Mouse (Mus musculus) embryonic facial prominence, embryonic 11.5 days (tissue): ENCODE measurements at regions not wholly inside any gene's neighbourhood (a gene's known extent, or its start where the extent isn't known, plus 50 kb on each side); places are given as distances from the start of the nearest gene placed in this dataset.

Experiments
- ATAC-seq: fragments of 200-750 bp; cut with Nextera tagmentation; replicated peaks from 2 replicates; pipeline ENCODE4 v1.8.0; 2017; ENCODE audit warnings: low read depth; ENCODE audit not compliant: insufficient number of reproducible peaks, low FRiP score, low TSS enrichment
- DNase-seq: peaks from one replicate; pipeline ENCODE4 v3.0.0-alpha.2; 2015; ENCODE audit warnings: low spot score
- H3K27ac ChIP-seq: fragments of 300-500 bp; sonication (generic); replicated peaks from 2 replicates; pipeline ENCODE4 v1.5.1; 2014; ENCODE audit warnings: mild to moderate bottlenecking, low read depth, low read length, control low read depth
- H3K27me3 ChIP-seq: fragments of 300-500 bp; sonication (generic); 2 replicates; pipeline ENCODE4 v1.6.1; 2014; ENCODE audit warnings: mild to moderate bottlenecking, low read length, moderate library complexity, mixed read lengths; ENCODE audit not compliant: control insufficient read depth, insufficient read depth
- H3K36me3 ChIP-seq: fragments of 300-500 bp; sonication (generic); replicated peaks from 2 replicates; pipeline ENCODE4 v1.6.1; 2014; ENCODE audit warnings: low read depth, mild to moderate bottlenecking, low read length, moderate library complexity, mixed read lengths; ENCODE audit not compliant: control insufficient read depth, insufficient read depth
- H3K4me1 ChIP-seq: fragments of 300-500 bp; sonication (generic); 2 replicates; pipeline ENCODE4 v1.6.1; 2014; ENCODE audit warnings: low read length, mixed read lengths; ENCODE audit not compliant: control insufficient read depth, insufficient read depth
- H3K4me2 ChIP-seq: fragments of 300-500 bp; sonication (generic); 2 replicates; pipeline ENCODE4 v1.6.1; 2014; ENCODE audit warnings: low read depth, mild to moderate bottlenecking, control low read depth, low read length, moderate library complexity
- H3K4me3 ChIP-seq: fragments of 300-500 bp; sonication (generic); 2 replicates; pipeline ENCODE4 v1.5.1; 2014; ENCODE audit warnings: low read depth, low read length, control low read depth
- H3K9ac ChIP-seq: fragments of 300-500 bp; sonication (generic); replicated peaks from 2 replicates; pipeline ENCODE4 v1.6.1; 2014; ENCODE audit warnings: mild to moderate bottlenecking, control low read depth, low read length
- H3K9me3 ChIP-seq: fragments of 300-500 bp; sonication (generic); replicated peaks from 2 replicates; pipeline ENCODE4 v1.6.1; 2016; ENCODE audit warnings: mild to moderate bottlenecking, low read length, inconsistent platforms, mixed read lengths; ENCODE audit not compliant: control insufficient read depth
- WGBS: fragments of 180-500 bp; shearing (Covaris S2); extraction: QIAGEN DNeasy Blood & Tissue Kit; methylation state at CpG from one replicate; pipeline ENCODE4 v1.1.7; 2014; 5-methylcytosine and 5-hydroxymethylcytosine counted together

DNA sequence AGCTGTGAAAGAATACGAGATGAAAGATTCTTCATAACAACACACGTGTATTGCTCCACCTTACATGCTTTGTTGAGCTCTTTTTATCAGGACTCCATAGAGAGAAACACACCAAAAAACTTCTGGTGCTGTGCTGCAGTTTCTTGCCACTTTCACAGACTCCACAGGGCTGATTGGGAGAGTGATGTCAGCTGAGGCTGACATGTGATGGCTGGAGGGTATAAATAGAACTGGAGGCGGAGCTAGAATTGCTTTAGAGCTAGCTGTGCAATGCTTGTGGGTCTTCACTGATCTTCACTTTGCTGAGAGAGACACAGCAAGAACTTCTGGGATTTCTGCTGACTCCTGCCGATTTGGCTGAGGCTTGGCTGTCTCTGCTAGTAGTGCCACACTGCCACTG, 285.3 kb downstream of the Epha4 start:
- Histone ChIP-seq H3K4me1 (no peaks in the 10 kb centered on the region), H3K27ac (no peak overlapping the region), H3K4me2 (no peak overlapping the region), H3K36me3 (no peaks in the 10 kb centered on the region), H3K9me3 (no peaks in the 10 kb centered on the region), H3K4me3 (no peak overlapping the region), H3K9ac (no peak overlapping the region), H3K27me3 (no peaks in the 10 kb centered on the region)
- ATAC-seq (no peak), DNase-seq (no peak)
- WGBS, result 81% methylated on average over 4 of the region's 4 CpGs

DNA sequence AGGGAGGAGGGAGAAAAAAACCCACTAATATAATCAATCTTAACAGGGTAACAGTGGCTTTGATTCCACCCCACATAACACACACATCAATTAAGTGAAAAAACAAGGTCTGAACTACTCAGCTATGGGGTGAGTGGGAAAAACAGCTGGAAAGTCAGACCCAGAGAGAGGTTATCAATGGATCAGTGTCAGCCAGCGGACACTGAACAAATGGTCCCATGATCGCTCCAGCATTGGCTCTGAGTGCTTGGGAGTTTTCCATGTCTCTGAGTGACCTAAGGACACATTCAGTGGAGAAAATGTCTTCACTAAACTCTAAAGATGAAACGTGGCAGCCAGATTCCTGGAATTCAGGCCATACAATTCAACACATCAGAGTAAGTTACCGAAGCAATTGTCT, 281.9 kb downstream of the Epha4 start:
- no peak overlapping the region for H3K27ac ChIP-seq
- WGBS, result 77% methylated on average over 4 of the region's 4 CpGs
- DNase-seq (no peak), ATAC-seq (no peak)
- H3K4me2 ChIP-seq, result no peak overlapping the region
- H3K4me3 ChIP-seq, result no peak overlapping the region
- no peaks in the 10 kb centered on the region for H3K36me3 ChIP-seq
- no peaks in the 10 kb centered on the region for H3K9me3 ChIP-seq
- H3K9ac ChIP-seq, result no peak overlapping the region
- no peaks in the 10 kb centered on the region for H3K4me1 ChIP-seq
- H3K27me3 ChIP-seq, result no peaks in the 10 kb centered on the region

DNA sequence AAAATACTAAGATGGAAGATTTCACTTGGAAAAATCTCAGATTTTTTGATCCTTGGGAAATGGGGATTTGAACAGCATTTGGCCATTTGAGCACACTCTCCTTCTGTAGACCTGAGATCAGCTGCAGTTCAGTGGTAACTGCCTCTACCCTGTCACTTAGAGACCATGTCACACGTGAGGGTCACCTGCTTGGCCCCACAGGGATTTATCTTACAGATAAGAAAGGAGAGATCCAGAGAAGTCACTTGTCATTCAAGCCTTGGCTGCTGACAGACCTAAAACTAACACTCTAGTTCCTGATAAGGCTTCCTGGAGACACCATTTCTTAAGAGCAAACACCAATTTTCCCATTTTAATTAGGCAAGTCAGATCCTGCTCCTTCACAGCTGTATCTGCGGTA, 270.2 kb downstream of the Epha4 start:
- Histone ChIP-seq H3K4me3 (no peak overlapping the region), H3K4me1 (no peaks in the 10 kb centered on the region), H3K27me3 (no peaks in the 10 kb centered on the region), H3K9me3 (no peaks in the 10 kb centered on the region), H3K4me2 (no peak overlapping the region), H3K36me3 (no peaks in the 10 kb centered on the region), H3K27ac (no peak overlapping the region), H3K9ac (no peak overlapping the region)
- DNase-seq (no peak), ATAC-seq (no peak)
- WGBS, result 34% methylated on average over 2 of the region's 2 CpGs

DNA sequence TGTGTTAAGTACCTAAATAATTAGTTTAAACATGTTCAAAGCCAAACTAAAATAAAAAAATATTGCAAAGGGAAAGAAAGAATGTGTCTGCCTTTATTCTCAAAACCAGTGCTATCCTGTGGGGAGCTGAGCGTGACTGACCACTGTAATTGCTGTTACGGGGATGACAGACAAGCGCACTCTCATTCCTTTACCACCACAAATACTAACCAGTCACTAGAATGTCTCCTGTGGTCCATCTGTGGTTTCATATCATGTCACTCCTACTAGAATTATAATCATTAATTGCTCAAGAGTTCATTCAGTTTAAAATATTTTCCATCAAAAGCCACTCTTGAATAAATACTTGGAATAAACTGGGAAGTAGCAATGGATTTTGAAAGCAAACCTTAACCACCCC, 268.8 kb downstream of the Epha4 start:
- H3K9me3 ChIP-seq, result no peaks in the 10 kb centered on the region
- H3K4me1 ChIP-seq, result no peaks in the 10 kb centered on the region
- no peak overlapping the region for H3K9ac ChIP-seq
- DNase-seq (no peak), ATAC-seq (no peak)
- H3K4me3 ChIP-seq, result no peak overlapping the region
- H3K27me3 ChIP-seq, result no peaks in the 10 kb centered on the region
- no peak overlapping the region for H3K27ac ChIP-seq
- H3K4me2 ChIP-seq, result no peak overlapping the region
- no peaks in the 10 kb centered on the region for H3K36me3 ChIP-seq
- WGBS, result 40% methylated on average over 3 of the region's 3 CpGs

DNA sequence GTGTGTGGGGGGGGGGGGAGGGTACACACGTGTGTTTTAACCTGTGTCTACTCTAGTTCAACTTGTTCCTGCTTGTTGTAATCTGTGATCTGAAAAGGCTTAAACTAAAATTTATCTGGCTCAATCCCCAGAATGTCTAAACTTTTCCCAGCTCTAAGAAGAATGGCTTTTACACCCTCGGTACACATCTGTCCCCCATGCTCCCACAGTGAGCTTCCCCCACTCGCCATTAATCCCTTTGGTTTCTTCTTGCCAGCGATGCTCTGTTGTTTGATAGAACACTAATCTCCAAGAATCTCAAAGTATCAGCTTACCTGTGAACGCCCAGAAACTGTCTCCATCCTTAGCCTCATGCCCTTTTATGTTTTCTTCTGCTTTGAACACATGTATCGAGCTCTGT, 260.6 kb downstream of the Epha4 start:
- H3K4me3 ChIP-seq, result no peak overlapping the region
- no peak overlapping the region for H3K27ac ChIP-seq
- no peaks in the 10 kb centered on the region for H3K9me3 ChIP-seq
- no peak for ATAC-seq
- H3K4me1 ChIP-seq, result no peaks in the 10 kb centered on the region
- H3K4me2 ChIP-seq, result no peak overlapping the region
- 63% methylated on average over 6 of the region's 6 CpGs for WGBS
- no peaks in the 10 kb centered on the region for H3K27me3 ChIP-seq
- H3K36me3 ChIP-seq, result no peaks in the 10 kb centered on the region
- DNase-seq, result no peak
- no peak overlapping the region for H3K9ac ChIP-seq

DNA sequence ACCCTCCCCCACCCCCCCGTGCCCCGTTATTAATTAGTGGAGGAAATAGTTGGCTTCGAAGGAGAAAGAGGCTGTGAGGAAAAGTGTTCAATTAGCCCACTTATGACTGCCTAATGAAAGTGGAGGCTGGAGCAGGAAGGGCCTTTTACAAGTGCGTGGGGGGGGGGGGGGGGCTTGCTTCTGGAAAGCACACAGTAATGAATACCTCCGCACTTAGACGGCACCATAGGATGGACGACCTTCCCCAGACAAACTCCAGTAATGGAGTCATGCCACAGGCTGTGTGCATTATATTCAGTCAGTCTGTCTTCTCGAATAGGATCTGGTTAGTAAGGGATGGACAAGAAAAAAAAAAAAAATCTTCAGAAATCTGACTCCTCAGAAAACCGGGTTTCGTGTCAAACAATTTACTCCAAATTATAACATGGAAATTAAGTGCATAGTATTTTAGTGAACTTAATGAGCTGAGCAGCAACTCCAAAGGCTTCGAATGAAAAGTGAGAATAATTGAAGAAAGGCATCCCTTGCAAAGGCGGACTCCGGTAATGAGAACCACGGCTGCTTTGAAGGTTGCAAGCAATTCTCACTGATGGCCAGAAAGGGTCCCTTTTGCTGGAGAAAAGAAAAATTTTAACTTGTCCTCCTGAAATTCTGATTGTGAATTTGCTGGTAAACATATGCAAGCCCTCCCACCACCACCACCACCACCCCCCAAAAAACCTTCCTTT, 258.6 kb downstream of the Epha4 start:
- Histone ChIP-seq H3K9ac (no peak overlapping the region), H3K27me3 (no peaks in the 10 kb centered on the region), H3K4me3 (no peak overlapping the region), H3K4me1 (no peaks in the 10 kb centered on the region; the same call in 1 of the 2 replicates), H3K4me2 (no peak overlapping the region), H3K9me3 (no peaks in the 10 kb centered on the region), H3K36me3 (no peaks in the 10 kb centered on the region), H3K27ac (no peak overlapping the region)
- ATAC-seq, result no peak
- WGBS, result 35% methylated on average over 14 of the region's 14 CpGs
- DNase-seq, result no peak

DNA sequence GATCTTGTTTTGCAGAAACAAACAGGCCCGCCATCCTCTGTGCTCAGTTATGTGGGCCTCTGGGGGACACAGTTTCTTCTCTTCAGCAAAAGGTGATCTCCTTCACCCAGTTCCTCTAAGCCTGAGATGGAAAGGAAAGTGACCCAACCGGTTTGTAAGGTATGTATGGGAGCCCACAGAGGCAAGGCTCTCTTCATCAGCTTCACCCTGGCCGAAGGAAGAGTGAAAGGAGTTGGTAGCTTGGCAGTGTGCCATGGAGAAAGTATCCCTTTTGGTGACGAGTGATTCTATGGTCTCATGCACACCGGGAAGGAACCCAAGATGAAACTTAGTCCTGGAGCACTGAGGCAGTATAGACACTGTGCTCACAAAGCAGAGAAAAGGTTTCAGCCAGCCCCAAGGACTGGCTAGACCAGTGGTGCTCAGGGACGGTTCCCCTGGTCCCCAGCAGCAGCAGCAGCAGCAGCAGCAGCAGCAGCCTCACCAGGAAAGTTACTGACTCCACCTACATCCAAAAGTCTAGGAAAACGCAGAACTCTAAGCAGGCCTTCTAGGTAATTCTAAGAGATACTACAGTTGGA, 256.1 kb downstream of the Epha4 start:
- DNase-seq (peak; percentile 37), ATAC-seq (peak; percentile 56; the same call in 1 of the 2 replicates)
- Histone ChIP-seq H3K27ac (no peak overlapping the region), H3K36me3 (no peaks in the 10 kb centered on the region), H3K9ac (no peak overlapping the region), H3K4me2 (no peak overlapping the region), H3K27me3 (no peaks in the 10 kb centered on the region), H3K9me3 (no peaks in the 10 kb centered on the region), H3K4me1 (no peaks in the 10 kb centered on the region; the same call in 1 of the 2 replicates), H3K4me3 (no peak overlapping the region)
- 55% methylated on average over 7 of the region's 7 CpGs for WGBS

DNA sequence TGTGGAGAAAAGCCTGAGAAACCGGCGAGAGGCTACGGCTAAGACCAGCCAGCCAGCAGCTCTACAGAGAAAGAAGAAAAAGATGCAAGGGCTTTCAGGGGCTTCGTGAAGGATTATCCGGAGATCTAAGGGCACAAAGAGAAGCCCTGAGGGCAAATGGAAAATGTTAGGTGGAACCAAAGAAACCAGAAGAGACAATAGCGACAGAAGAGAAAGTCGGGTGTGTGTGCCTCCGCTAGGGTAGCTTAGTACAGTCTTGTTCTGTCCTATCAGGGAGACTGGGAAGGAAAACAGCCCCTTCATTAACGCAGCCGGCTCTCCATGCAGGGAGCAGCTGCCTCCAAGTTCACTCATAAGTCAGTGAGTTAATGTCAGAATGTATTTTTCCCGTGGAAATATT, 255.1 kb downstream of the Epha4 start:
- no peak overlapping the region for H3K4me3 ChIP-seq
- no peak for ATAC-seq

More for the DNA sequence above, 255.1 kb downstream of the Epha4 start:
- 26% methylated on average over 11 of the region's 11 CpGs for WGBS
- Histone ChIP-seq H3K9ac (no peak overlapping the region), H3K4me2 (no peak overlapping the region), H3K36me3 (no peaks in the 10 kb centered on the region), H3K27me3 (no peaks in the 10 kb centered on the region), H3K4me1 (no peaks in the 10 kb centered on the region; the same call in 1 of the 2 replicates), H3K9me3 (no peaks in the 10 kb centered on the region), H3K27ac (no peak overlapping the region)
- DNase-seq, result peak; percentile 40
